Mouse (Mus musculus): ENCODE data around the gene Mgat5b. TPM values are rescaled to one million over a fixed set of nuclear protein-coding genes. Genes with fewer than 3 reads are reported as not detected.

Mgat5b gene
- polyA plus RNA-seq, 1 experiment from 2014 or later = 18.5 TPM

GRCm38 (mm10) chr11:117018410-117018809 lies 99.7 kb downstream of the Mgat5b start:
- Histone ChIP-seq H3K4me2 (peak overlapping the region; percentile 31), H3K9ac (no peak overlapping the region), H3K9me3 (replicated peaks) (peaks cover 2% of the 10 kb centered on the region; the same call in 1 of the 2 replicates), H3K4me3 (no peak overlapping the region), H3K27ac (peak overlapping the region; percentile 42; the same call in 1 of the 2 replicates), H3K4me1 (peaks cover 13% of the 10 kb centered on the region), H3K36me3 (ENCODE audit: poor library complexity, severe bottlenecking) (no peaks in the 10 kb centered on the region), H3K27me3 (0 out of 2 replicates have a peak, but pooled peaks cover 4% of the 10 kb centered on the region)
- peak; percentile 91 for ATAC-seq
- WGBS = 3% methylated on average over 8 of the region's 8 CpGs

- Histone ChIP-seq H3K27ac (no peak overlapping the region), H3K4me2 (no peak overlapping the region), H3K9ac (no peak overlapping the region), H3K4me1 (peaks cover 13% of the 10 kb centered on the region), H3K27me3 (0 out of 2 replicates have a peak, but pooled peaks cover 4% of the 10 kb centered on the region), H3K9me3 (replicated peaks) (peaks cover 6% of the 10 kb centered on the region), H3K4me3 (no peak overlapping the region), H3K36me3 (ENCODE audit: poor library complexity, severe bottlenecking) (no peaks in the 10 kb centered on the region)
- WGBS = 82% methylated on average over 2 of the region's 2 CpGs
- ATAC-seq = no peak
These were observed 102.4 kb downstream of the Mgat5b start for GRCm38 (mm10) chr11:117021026-117021425.

- H3K36me3 ChIP-seq (ENCODE audit: poor library complexity, severe bottlenecking) = no peaks in the 10 kb centered on the region
- no peak overlapping the region for H3K4me3 ChIP-seq
- H3K27me3 ChIP-seq = no peaks in the 10 kb centered on the region
- H3K9ac ChIP-seq = no peak overlapping the region
- 87% methylated on average over 3 of the region's 3 CpGs for WGBS
- H3K27ac ChIP-seq = no peak overlapping the region
- ATAC-seq = no peak
- H3K4me2 ChIP-seq = no peak overlapping the region
- peaks cover 20% of the 10 kb centered on the region for H3K4me1 ChIP-seq
- peaks cover 6% of the 10 kb centered on the region for H3K9me3 ChIP-seq (replicated peaks)
These were observed 104.9 kb downstream of the Mgat5b start for GRCm38 (mm10) chr11:117023537-117023936.

- peaks cover 51% of the 10 kb centered on the region for H3K4me1 ChIP-seq
- no peak overlapping the region for H3K4me2 ChIP-seq
- H3K27ac ChIP-seq = no peak overlapping the region
- ATAC-seq = no peak
- peaks cover 6% of the 10 kb centered on the region for H3K9me3 ChIP-seq (replicated peaks)
- H3K27me3 ChIP-seq = no peaks in the 10 kb centered on the region
- no peaks in the 10 kb centered on the region for H3K36me3 ChIP-seq (ENCODE audit: poor library complexity, severe bottlenecking)
- H3K4me3 ChIP-seq = no peak overlapping the region
- no peak overlapping the region for H3K9ac ChIP-seq
- 63% methylated on average over 10 of the region's 10 CpGs for WGBS
These were observed 109.0 kb downstream of the Mgat5b start for GRCm38 (mm10) chr11:117027681-117028080.

GRCm38 (mm10) chr11:117028861-117029568 lies 110.4 kb downstream of the Mgat5b start:
- Histone ChIP-seq H3K4me2 (0 out of 2 replicates have a peak overlapping the region, but pooled peaks have one; percentile 9), H3K9me3 (replicated peaks) (no peaks in the 10 kb centered on the region), H3K4me1 (peaks cover 51% of the 10 kb centered on the region), H3K27ac (peak overlapping the region; percentile 80), H3K9ac (peak overlapping the region; percentile 45; the same call in 1 of the 2 replicates), H3K36me3 (ENCODE audit: poor library complexity, severe bottlenecking) (no peaks in the 10 kb centered on the region), H3K27me3 (no peaks in the 10 kb centered on the region), H3K4me3 (no peak overlapping the region)
- 35% methylated on average over 19 of the region's 19 CpGs for WGBS
- ATAC-seq = peak; percentile 69

GRCm38 (mm10) chr11:117029569-117029955 lies 110.9 kb downstream of the Mgat5b start:
- 89% methylated on average over 3 of the region's 3 CpGs for WGBS
- ATAC-seq = no peak
- H3K4me3 ChIP-seq = no peak overlapping the region

GRCm38 (mm10) chr11:117030018-117030417 lies 111.4 kb downstream of the Mgat5b start:
- no peaks in the 10 kb centered on the region for H3K36me3 ChIP-seq (ENCODE audit: poor library complexity, severe bottlenecking)
- H3K9me3 ChIP-seq (replicated peaks) = no peaks in the 10 kb centered on the region
- no peak overlapping the region for H3K4me2 ChIP-seq
- WGBS = 43% methylated on average over 3 of the region's 3 CpGs
- peak overlapping the region; percentile 80 for H3K27ac ChIP-seq
- H3K4me3 ChIP-seq = no peak overlapping the region
- peaks cover 51% of the 10 kb centered on the region for H3K4me1 ChIP-seq
- peak overlapping the region; percentile 16; the same call in 1 of the 2 replicates for H3K9ac ChIP-seq
- no peak for ATAC-seq
- no peaks in the 10 kb centered on the region for H3K27me3 ChIP-seq

More at GRCm38 (mm10) chr11:117029569-117029955, 110.9 kb downstream of the Mgat5b start:
- Histone ChIP-seq H3K27me3 (no peaks in the 10 kb centered on the region), H3K4me2 (no peak overlapping the region), H3K9ac (no peak overlapping the region), H3K36me3 (ENCODE audit: poor library complexity, severe bottlenecking) (no peaks in the 10 kb centered on the region), H3K9me3 (replicated peaks) (no peaks in the 10 kb centered on the region), H3K4me1 (peaks cover 51% of the 10 kb centered on the region), H3K27ac (peak overlapping the region; percentile 80)

- 65% methylated on average over 8 of the region's 8 CpGs for WGBS
- H3K36me3 ChIP-seq (ENCODE audit: poor library complexity, severe bottlenecking) = no peaks in the 10 kb centered on the region
- peak overlapping the region; percentile 80 for H3K27ac ChIP-seq
- peak overlapping the region; percentile 5; the same call in 1 of the 2 replicates for H3K4me2 ChIP-seq
- H3K4me3 ChIP-seq = no peak overlapping the region
- ATAC-seq = no peak
- peaks cover 53% of the 10 kb centered on the region for H3K4me1 ChIP-seq
- no peaks in the 10 kb centered on the region for H3K9me3 ChIP-seq (replicated peaks)
- H3K9ac ChIP-seq = peak overlapping the region; percentile 28; the same call in 1 of the 2 replicates
- no peaks in the 10 kb centered on the region for H3K27me3 ChIP-seq
These were observed 111.9 kb downstream of the Mgat5b start for GRCm38 (mm10) chr11:117030471-117031101.

GRCm38 (mm10) chr11:117031249-117031648 lies 112.6 kb downstream of the Mgat5b start:
- H3K4me1 ChIP-seq = peaks cover 58% of the 10 kb centered on the region
- no peak overlapping the region for H3K4me2 ChIP-seq
- 26% methylated on average over 4 of the region's 4 CpGs for WGBS
- peak overlapping the region; percentile 80 for H3K27ac ChIP-seq
- H3K4me3 ChIP-seq = no peak overlapping the region
- H3K36me3 ChIP-seq (ENCODE audit: poor library complexity, severe bottlenecking) = no peaks in the 10 kb centered on the region
- no peaks in the 10 kb centered on the region for H3K9me3 ChIP-seq (replicated peaks)
- ATAC-seq = no peak
- peak overlapping the region; percentile 28; the same call in 1 of the 2 replicates for H3K9ac ChIP-seq
- H3K27me3 ChIP-seq = no peaks in the 10 kb centered on the region

- no peak for ATAC-seq
- H3K27ac ChIP-seq = no peak overlapping the region
- no peaks in the 10 kb centered on the region for H3K27me3 ChIP-seq
- no peaks in the 10 kb centered on the region for H3K9me3 ChIP-seq (replicated peaks)
- no peak overlapping the region for H3K4me3 ChIP-seq
- H3K4me1 ChIP-seq = peaks cover 25% of the 10 kb centered on the region
- no peaks in the 10 kb centered on the region for H3K36me3 ChIP-seq (ENCODE audit: poor library complexity, severe bottlenecking)
- no peak overlapping the region for H3K4me2 ChIP-seq
- 38% methylated on average over 11 of the region's 11 CpGs for WGBS
- H3K9ac ChIP-seq = no peak overlapping the region
These were observed 117.1 kb downstream of the Mgat5b start for GRCm38 (mm10) chr11:117035661-117036336.
